In genomic region chr5:12919335-12919734, GRCm38 (mm10) we compare ENCODE assay signal across 19 mouse cellular contexts.
A peak's percentile ranks its signal among the peaks of the same experiment; 100 is the strongest.
DNase-seq lines count a peak whose midpoint lies in the region; ATAC-seq and TF ChIP-seq lines count a peak whose summit lies in the region.
"Had no signal": no experiment of that assay in that cellular context is flagged by ENCODE, and none has a peak within 500 bp of the region (broad histone marks: within the 10 kb centered on the region; RNA-seq: fewer than 3 reads in every experiment).

No protein-coding gene starts in this region.

- peaks cover 0 to 38% of the 10 kb centered on the region in 2 experiments; a peak in 2 of 4 replicates for H3K36me3 ChIP-seq in MEL (ENCODE audit: control insufficient read depth in 1 of 2, insufficient read depth in 2 of 2, low read length in 2 of 2)
- no peaks in the 10 kb centered on the region for H3K36me3 ChIP-seq in hindbrain, embryonic 16.5 days (ENCODE audit: control insufficient read depth, insufficient read depth, low read length)
- H3K36me3 ChIP-seq: G1E had no signal

- no peak for TF ChIP-seq RAD21 in MEL (IDR thresholded peaks at IDR 0.05; ENCODE audit: low read depth, low read length)

- peak overlapping the region; percentile 46; the same call in 1 of the 2 replicates for H3K27ac ChIP-seq in MEL (ENCODE audit: control insufficient read depth, low read depth, low read length)
- no peak overlapping the region for H3K27ac ChIP-seq in hindbrain, embryonic 16.5 days (ENCODE audit: low read depth, low read length)

- peaks cover 20 to 34% of the 10 kb centered on the region in 2 experiments for H3K4me1 ChIP-seq in MEL (ENCODE audit: control insufficient read depth in 1 of 2, insufficient read depth in 2 of 2, low read length in 2 of 2)
- H3K4me1 ChIP-seq in hindbrain, embryonic 16.5 days (ENCODE audit: control insufficient read depth, insufficient read depth, low read depth, low read length), result no peaks in the 10 kb centered on the region

- no peak for TF ChIP-seq POLR2A in MEL (IDR thresholded peaks at IDR 0.05; ENCODE audit: control insufficient read depth in 1 of 2, insufficient read depth in 1 of 2, low read depth in 1 of 2, low read length in 2 of 2, poor library complexity in 1 of 2)

- H3K27me3 ChIP-seq in MEL (ENCODE audit: control insufficient read depth in 1 of 2, insufficient read depth in 2 of 2, low read length in 2 of 2), result no peaks in the 10 kb centered on the region
- no peaks in the 10 kb centered on the region for H3K27me3 ChIP-seq in hindbrain, embryonic 16.5 days (replicated peaks; ENCODE audit: control insufficient read depth, insufficient read depth, low read length)
- H3K27me3 ChIP-seq: CH12.LX, Patski had no signal

- H3K9ac ChIP-seq in MEL (ENCODE audit: control insufficient read depth, low read depth, low read length, poor library complexity, severe bottlenecking), result no peak overlapping the region
- no peak overlapping the region for H3K9ac ChIP-seq in hindbrain, embryonic 16.5 days (ENCODE audit: low read depth, low read length)

- H3K4me2 ChIP-seq in hindbrain, embryonic 16.5 days (ENCODE audit: low read length), result no peak overlapping the region

- 90% methylated on average over 2 of the region's 2 CpGs for WGBS in hindbrain, embryonic 16.5 days

- no peak for ATAC-seq in hindbrain, embryonic 16.5 days
- ATAC-seq: activated CD4-positive, CD25-positive, alpha-beta regulatory T cell, adult 4 months; CD4-positive, CD25-positive, alpha-beta regulatory T cell, adult 4 months; Patski had no signal

- DNase-seq in MEL (ENCODE audit: low read depth, low spot score), result peak; percentile 66
- DNase-seq: adrenal gland, adult 2 months; adrenal gland, adult 8-10 months; adrenal gland, postnatal 10 days; adrenal gland, postnatal 14 days; adrenal gland, postnatal 25 days; adrenal gland, postnatal 36 days; B cell, adult 2 months; cerebellum, adult 11 months; cerebellum, adult 11-12 months; cerebellum, adult 18-20 months; cerebellum, adult 2 months; cerebellum, adult 8-10 months had no signal

- no peaks in the 10 kb centered on the region for H3K79me2 ChIP-seq in MEL (ENCODE audit: control insufficient read depth, insufficient read depth, low read length, poor library complexity)

- TF ChIP-seq EP300 in MEL (IDR thresholded peaks at IDR 0.05; ENCODE audit: low read depth in 1 of 2, low read length in 2 of 2), result peak; percentile 80 to 83

- no peak overlapping the region for H3K4me3 ChIP-seq in MEL (ENCODE audit: control insufficient read depth in 1 of 2, insufficient read depth in 1 of 2, low read depth in 2 of 2, low read length in 2 of 2)
- no peak overlapping the region for H3K4me3 ChIP-seq in hindbrain, embryonic 16.5 days (ENCODE audit: low read length)

- H3K9me3 ChIP-seq in MEL (replicated peaks; ENCODE audit: insufficient read depth, low read length), result no peaks in the 10 kb centered on the region
- H3K9me3 ChIP-seq in hindbrain, embryonic 16.5 days (ENCODE audit: control insufficient read depth, low read length), result no peaks in the 10 kb centered on the region
- H3K9me3 ChIP-seq: G1E had no signal

- no peak for TF ChIP-seq CTCF in MEL (IDR thresholded peaks at IDR 0.05 in 2 of 3, conservative IDR thresholded peaks at IDR 0.05 in 1 of 3; ENCODE audit: control insufficient read depth in 1 of 3, insufficient read depth in 1 of 3, low read depth in 2 of 3, low read length in 3 of 3, poor library complexity in 1 of 3, severe bottlenecking in 1 of 3)

TF ChIP-seq in MEL, 35 proteins besides CTCF, POLR2A, EP300 and RAD21:
- peak; percentile 84; the same call in 1 of the 2 replicates for TF ChIP-seq TCF12 (IDR thresholded peaks at IDR 0.05; ENCODE audit: low read depth, low read length)
- no peak for TF ChIP-seq E2F4 (IDR thresholded peaks at IDR 0.05; ENCODE audit: borderline replicate concordance, low read depth, low read length)
- no peak for TF ChIP-seq ZNF384 (IDR thresholded peaks at IDR 0.05; ENCODE audit: low read depth, low read length)
- TF ChIP-seq GATA1 (IDR thresholded peaks at IDR 0.05; ENCODE audit: low read depth, low read length), result peak; percentile 62
- TF ChIP-seq POLR2AphosphoS5 (IDR thresholded peaks at IDR 0.05; ENCODE audit: borderline replicate concordance, low read depth, low read length), result no peak
- TF ChIP-seq TAL1 (IDR thresholded peaks at IDR 0.05; ENCODE audit: low read length), result peak; percentile 65
- no peak for TF ChIP-seq MEF2A (IDR thresholded peaks at IDR 0.05; ENCODE audit: extremely low read depth, insufficient replicate concordance, low read depth, low read length, poor library complexity, severe bottlenecking)
- peak; percentile 31; the same call in 1 of the 2 replicates for TF ChIP-seq RCOR1 (IDR thresholded peaks at IDR 0.05; ENCODE audit: low read depth, low read length)
- TF ChIP-seq ETS1 (IDR thresholded peaks at IDR 0.05; ENCODE audit: low read depth, low read length), result peak; percentile 40; the same call in 1 of the 2 replicates
- TF ChIP-seq SIN3A (IDR thresholded peaks at IDR 0.05; ENCODE audit: low read length), result no peak
- TF ChIP-seq UBTF (IDR thresholded peaks at IDR 0.05; ENCODE audit: borderline replicate concordance, insufficient read depth, low read depth, low read length), result no peak
